Mouse (Mus musculus) C2C12 (cell line): ENCODE data around the gene Gm36028.

Source experiments
- CTCF ChIP-seq: IDR thresholded peaks from one replicate; pipeline ENCODE4 v1.5.1; 2011; ENCODE audit not compliant: control insufficient read depth, insufficient read depth, insufficient read length
- MYOG ChIP-seq: IDR thresholded peaks from one replicate; pipeline ENCODE4 v1.6.1; 2011; ENCODE audit not compliant: control insufficient read depth, insufficient read length; ENCODE audit errors: extremely low read depth

DNA sequence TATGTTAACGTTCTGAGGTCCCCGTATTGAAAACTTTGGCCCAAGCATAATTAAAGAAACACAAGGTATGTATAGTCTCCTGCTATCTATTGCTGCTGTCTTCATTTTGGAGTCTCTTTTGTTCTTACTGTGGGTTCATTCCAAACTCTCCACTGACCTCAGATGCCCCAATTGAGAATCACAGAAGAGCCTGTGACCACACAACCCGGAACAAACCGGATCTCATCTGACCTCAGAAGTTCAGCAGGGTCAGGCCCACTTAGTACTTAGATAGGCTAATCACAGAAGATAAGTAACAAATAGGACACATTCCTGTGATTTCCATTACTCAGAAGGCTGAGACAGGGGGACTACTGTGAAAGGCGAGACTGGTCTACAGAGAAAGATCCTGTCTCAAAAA, 6.4 kb downstream of the Gm36028 start:
- TF ChIP-seq CTCF: no peak
- TF ChIP-seq MYOG: no peak
